Mouse (Mus musculus): ENCODE data around the gene Gm30083.
A peak's percentile ranks its signal among the peaks of the same experiment; 100 is the strongest.

- peak; percentile 39; the same call in 1 of the 2 replicates for TF ChIP-seq CTCF (conservative IDR thresholded peaks at IDR 0.05; ENCODE audit: insufficient read depth, insufficient read length, low read depth, low read length)
- no peak for TF ChIP-seq POLR2A (IDR thresholded peaks at IDR 0.05; ENCODE audit: low read depth, low read length)
Measured at GRCm38 (mm10) chr14:33972679-33973078, 42.3 kb downstream of the Gm30083 start.

Data from kidney, adult 2 months (tissue).